Mouse (Mus musculus) forebrain, embryonic 13.5 days (tissue): ENCODE measurements around the gene Hbb-y. TPM values are rescaled to one million over a fixed set of nuclear protein-coding genes. Genes with fewer than 3 reads are reported as not detected.
"Not testable (repeated sequence)": the region's sequence is repeated elsewhere in the genome, so short reads cannot be mapped to it uniquely, and the experiment has no call there.

ENCODE experiments used
- ATAC-seq: fragments of 200-750 bp; cut with Nextera tagmentation; 2 replicates; pipeline ENCODE4 v1.8.0; 2017
- H3K27ac ChIP-seq: fragments of 300-500 bp; sonication (generic); 2 replicates; pipeline ENCODE4 v1.5.1; 2015; ENCODE audit warnings: inconsistent platforms, mild to moderate bottlenecking, moderate library complexity
- H3K27me3 ChIP-seq: fragments of 300-500 bp; sonication (generic); 2 replicates; pipeline ENCODE4 v1.6.1; 2015; ENCODE audit warnings: mild to moderate bottlenecking, inconsistent platforms
- H3K36me3 ChIP-seq: fragments of 300-500 bp; sonication (generic); 2 replicates; pipeline ENCODE4 v1.6.1; 2015; ENCODE audit warnings: mild to moderate bottlenecking, inconsistent platforms; ENCODE audit not compliant: poor library complexity, severe bottlenecking
- H3K4me1 ChIP-seq: fragments of 300-500 bp; sonication (generic); 2 replicates; pipeline ENCODE4 v1.6.1; 2015; ENCODE audit warnings: inconsistent platforms
- H3K4me2 ChIP-seq: fragments of 300-500 bp; sonication (generic); 2 replicates; pipeline ENCODE4 v1.6.1; 2015; ENCODE audit warnings: inconsistent platforms, mild to moderate bottlenecking, moderate library complexity
- H3K4me3 ChIP-seq: fragments of 300-500 bp; sonication (generic); 2 replicates; pipeline ENCODE4 v1.5.1; 2015; ENCODE audit warnings: mild to moderate bottlenecking, inconsistent platforms
- H3K9ac ChIP-seq: fragments of 300-500 bp; sonication (generic); 2 replicates; pipeline ENCODE4 v1.6.1; 2015; ENCODE audit warnings: mild to moderate bottlenecking, inconsistent platforms
- H3K9me3 ChIP-seq: fragments of 300-500 bp; sonication (generic); replicated peaks from 2 replicates; pipeline ENCODE4 v1.6.1; 2016; ENCODE audit warnings: inconsistent platforms
- WGBS: fragments of 180-500 bp; shearing (Covaris S2); methylation state at CpG from one replicate; pipeline ENCODE4 v1.1.7; 2015; 5-methylcytosine and 5-hydroxymethylcytosine counted together
- polyA plus RNA-seq: library from polyadenylated mRNA; unstranded; fragments of >200 nt; fragmentation: Nextera tagmentation; extraction: Ambion mirVana; gene quantifications from 2 replicates; pipeline ENCODE4 v1.2.1, GENCODE M21; 2015

Gene Hbb-y
- polyA plus RNA-seq, 1 experiment from 2014 or later = 3,762 TPM

GRCm38 (mm10) chr7:103843034-103843433 lies 10.0 kb downstream of the Hbb-y start, which contains the start of gene Hbb-bh1:
Gene Hbb-bh1 (minus strand): TSS chr7:103843164.
- H3K4me3 ChIP-seq = no peak within 1 kb of the TSS
- 93% methylated on average over 2 of the region's 2 CpGs for WGBS
- H3K36me3 ChIP-seq = no peaks in the 10 kb centered on the region
- no peak within 1 kb of the TSS for H3K4me2 ChIP-seq
- H3K27me3 ChIP-seq = no peaks in the 10 kb centered on the region
- no peak within 1 kb of the TSS for H3K27ac ChIP-seq
- no peak for ATAC-seq
- H3K9me3 ChIP-seq = no peaks in the 10 kb centered on the region
- H3K9ac ChIP-seq = no peak within 1 kb of the TSS
- no peaks in the 10 kb centered on the region for H3K4me1 ChIP-seq

DNA sequence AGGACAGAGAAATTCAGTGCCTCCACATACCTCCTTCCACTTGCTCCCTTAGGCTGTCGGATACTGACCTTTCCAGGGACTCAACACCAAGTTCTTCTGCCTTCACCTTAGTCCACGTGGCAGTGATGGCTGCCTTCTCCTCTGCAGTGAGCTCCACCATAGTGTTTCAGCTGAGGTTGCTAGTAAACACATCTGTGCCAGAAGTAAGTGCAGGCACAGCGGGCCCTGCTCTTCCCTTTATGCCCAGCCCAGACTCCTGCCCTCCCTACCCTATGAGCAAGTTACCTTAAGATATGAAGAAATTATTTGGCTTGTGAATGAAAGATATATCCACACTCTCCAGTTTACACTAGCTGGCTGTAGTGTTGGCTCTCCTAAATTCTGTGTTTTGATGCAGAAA lies 12.7 kb downstream of the Hbb-y start, which contains the start of gene Hbb-bh2:
TSS of gene Hbb-bh2 (minus strand) at position 253 of the 400 bp plus-strand sequence.
- H3K9ac ChIP-seq = no peak within 1 kb of the TSS
- ATAC-seq = no peak
- no peaks in the 10 kb centered on the region for H3K4me1 ChIP-seq
- no peaks in the 10 kb centered on the region for H3K27me3 ChIP-seq
- H3K36me3 ChIP-seq = no peaks in the 10 kb centered on the region
- 74% methylated on average over 3 of the region's 3 CpGs for WGBS
- H3K4me3 ChIP-seq = no peak within 1 kb of the TSS
- no peaks in the 10 kb centered on the region for H3K9me3 ChIP-seq
- H3K27ac ChIP-seq = no peak within 1 kb of the TSS
- H3K4me2 ChIP-seq = no peak within 1 kb of the TSS

- H3K4me3 ChIP-seq = no peak within 1 kb of the TSS
- WGBS = 97% methylated on average over 4 of the region's 4 CpGs
- H3K4me1 ChIP-seq = no peaks in the 10 kb centered on the region
- no peaks in the 10 kb centered on the region for H3K27me3 ChIP-seq
- no peak for ATAC-seq
- no peak within 1 kb of the TSS for H3K27ac ChIP-seq
- H3K9ac ChIP-seq = no peak within 1 kb of the TSS
- H3K4me2 ChIP-seq = no peak within 1 kb of the TSS
- H3K9me3 ChIP-seq = no peaks in the 10 kb centered on the region
- no peaks in the 10 kb centered on the region for H3K36me3 ChIP-seq
These were observed 25.2 kb downstream of the Hbb-y start, which contains the start of gene Hbb-bs for GRCm38 (mm10) chr7:103827808-103828207. Gene Hbb-bs (minus strand): TSS chr7:103828096.

DNA sequence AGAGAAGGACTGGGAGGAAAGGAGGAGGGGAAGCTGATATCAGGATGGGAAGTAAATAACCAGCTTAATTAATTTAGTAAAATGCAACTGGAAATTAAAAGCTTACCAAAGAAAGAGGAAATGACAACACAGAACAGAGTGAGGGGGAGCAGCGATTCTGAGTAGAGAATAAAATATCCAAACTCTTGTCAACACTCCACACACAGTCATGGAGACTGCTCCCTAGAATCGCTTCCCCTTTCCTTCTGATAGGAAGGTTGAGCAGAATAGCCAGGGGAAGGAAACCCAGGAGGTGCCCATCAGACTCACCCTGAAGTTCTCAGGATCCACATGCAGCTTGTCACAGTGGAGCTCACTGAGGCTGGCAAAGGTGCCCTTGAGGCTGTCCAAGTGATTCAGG lies 25.9 kb downstream of the Hbb-y start:
- H3K4me1 ChIP-seq, H3K36me3 ChIP-seq, H3K4me2 ChIP-seq, H3K27me3 ChIP-seq, H3K27ac ChIP-seq, H3K4me3 ChIP-seq, H3K9me3 ChIP-seq, H3K9ac ChIP-seq, ATAC-seq: not testable (repeated sequence)
- WGBS = no CpG with 5 or more reads among the region's 2 CpGs

GRCm38 (mm10) chr7:103826255-103826887 lies 26.6 kb downstream of the Hbb-y start:
- H3K36me3 ChIP-seq = no peaks in the 10 kb centered on the region
- WGBS = 66% methylated on average over 3 of the region's 3 CpGs

DNA sequence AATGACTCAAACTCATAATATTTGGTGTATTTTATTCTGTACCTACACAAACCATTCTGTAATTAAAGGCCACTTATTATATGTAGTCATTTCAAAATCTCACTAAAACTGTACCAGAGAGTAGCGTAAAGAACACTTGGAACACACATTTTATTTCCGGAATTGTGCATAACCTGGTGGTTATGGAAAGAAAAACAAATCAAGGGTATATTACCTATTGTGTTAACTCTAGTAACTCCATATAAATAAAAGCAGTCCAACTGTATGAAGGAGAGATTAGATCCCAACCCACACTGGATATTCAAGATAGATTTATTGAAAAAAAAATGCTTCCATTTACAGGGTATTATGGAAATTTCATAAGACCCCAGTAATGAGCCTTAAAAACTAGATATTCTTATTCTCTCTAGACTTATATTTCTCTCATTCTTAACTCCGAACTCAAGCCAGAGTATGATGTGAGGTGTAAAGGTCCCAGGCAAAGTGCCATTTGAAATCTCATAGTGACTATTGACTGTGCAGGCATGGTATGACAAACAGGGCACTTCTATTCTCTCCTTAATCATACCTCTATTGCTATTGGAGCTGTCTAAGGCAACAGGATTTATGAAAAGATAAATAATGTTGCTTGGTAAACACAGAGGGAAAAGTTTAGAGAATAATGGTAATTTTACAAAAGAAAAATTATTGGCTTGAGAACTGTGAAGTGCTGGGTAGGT lies 27.3 kb downstream of the Hbb-y start:
- H3K9me3 ChIP-seq = no peaks in the 10 kb centered on the region
- no peak overlapping the region for H3K4me3 ChIP-seq
- no peak overlapping the region for H3K9ac ChIP-seq
- ATAC-seq = no peak
- WGBS = 92% methylated on average over 3 of the region's 3 CpGs
- no peaks in the 10 kb centered on the region for H3K4me1 ChIP-seq
- H3K27me3 ChIP-seq = no peaks in the 10 kb centered on the region
- no peak overlapping the region for H3K27ac ChIP-seq
- no peaks in the 10 kb centered on the region for H3K36me3 ChIP-seq
- H3K4me2 ChIP-seq = no peak overlapping the region

More at GRCm38 (mm10) chr7:103826255-103826887, 26.6 kb downstream of the Hbb-y start:
- Histone ChIP-seq H3K9ac (no peak overlapping the region), H3K9me3 (no peaks in the 10 kb centered on the region), H3K4me1 (no peaks in the 10 kb centered on the region), H3K27ac (no peak overlapping the region), H3K4me3 (no peak overlapping the region), H3K27me3 (no peaks in the 10 kb centered on the region), H3K4me2 (no peak overlapping the region)
- no peak for ATAC-seq

- Histone ChIP-seq H3K4me3 (no peak overlapping the region), H3K27ac (no peak overlapping the region), H3K27me3 (no peaks in the 10 kb centered on the region), H3K4me1 (no peaks in the 10 kb centered on the region), H3K9me3 (no peaks in the 10 kb centered on the region), H3K36me3 (no peaks in the 10 kb centered on the region), H3K9ac (no peak overlapping the region), H3K4me2 (no peak overlapping the region)
- ATAC-seq = no peak
- WGBS = 86% methylated on average over 2 of the region's 2 CpGs
These were observed 28.4 kb downstream of the Hbb-y start for GRCm38 (mm10) chr7:103824597-103824996.

GRCm38 (mm10) chr7:103815085-103815484 lies 37.9 kb downstream of the Hbb-y start:
- WGBS = 80% methylated on average over 1 of the region's 2 CpGs
- ATAC-seq = not testable (repeated sequence)

GRCm38 (mm10) chr7:103813766-103814165 lies 39.2 kb downstream of the Hbb-y start, which contains the start of gene Hbb-bt:
Gene Hbb-bt (minus strand): TSS chr7:103813996.
- Histone ChIP-seq H3K4me1 (no peaks in the 10 kb centered on the region), H3K27me3 (no peaks in the 10 kb centered on the region), H3K27ac (no peak within 1 kb of the TSS), H3K36me3 (no peaks in the 10 kb centered on the region), H3K9ac (no peak within 1 kb of the TSS), H3K9me3 (no peaks in the 10 kb centered on the region), H3K4me3 (no peak within 1 kb of the TSS), H3K4me2 (no peak within 1 kb of the TSS)
- WGBS = 91% methylated on average over 3 of the region's 3 CpGs
- ATAC-seq = no peak

More at GRCm38 (mm10) chr7:103815085-103815484, 37.9 kb downstream of the Hbb-y start:
- not testable (repeated sequence) for H3K4me3 ChIP-seq, H3K4me1 ChIP-seq, H3K27me3 ChIP-seq, H3K36me3 ChIP-seq, H3K9ac ChIP-seq, H3K27ac ChIP-seq, H3K9me3 ChIP-seq, H3K4me2 ChIP-seq

- not testable (repeated sequence) for ATAC-seq
These were observed 39.9 kb downstream of the Hbb-y start for GRCm38 (mm10) chr7:103813152-103813551.

DNA sequence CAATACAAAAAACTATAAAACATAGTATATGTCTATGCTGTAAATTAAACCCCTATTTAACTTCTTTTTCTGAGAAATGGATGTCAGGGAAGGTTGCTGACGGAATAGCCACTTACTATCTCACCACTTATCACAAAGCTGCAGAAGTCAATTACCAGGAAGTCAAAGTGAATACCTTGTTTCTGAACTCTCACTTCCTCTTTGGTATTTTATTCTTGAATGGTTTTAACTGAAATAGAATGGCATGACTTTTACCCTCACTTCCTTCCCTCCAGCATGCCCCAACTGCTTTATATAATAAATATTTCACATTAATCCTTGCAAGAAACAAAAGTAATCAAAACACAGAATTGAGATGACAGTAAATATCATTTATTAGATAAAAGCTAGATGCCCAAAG lies 40.8 kb downstream of the Hbb-y start:
- no peaks in the 10 kb centered on the region for H3K27me3 ChIP-seq
- H3K27ac ChIP-seq = no peak overlapping the region
- H3K4me3 ChIP-seq = no peak overlapping the region
- WGBS = 86% methylated on average over 1 of the region's 1 CpGs
- H3K9me3 ChIP-seq = no peaks in the 10 kb centered on the region
- H3K4me2 ChIP-seq = no peak overlapping the region
- H3K36me3 ChIP-seq = no peaks in the 10 kb centered on the region
- ATAC-seq = no peak
- H3K4me1 ChIP-seq = no peaks in the 10 kb centered on the region
- no peak overlapping the region for H3K9ac ChIP-seq

More at GRCm38 (mm10) chr7:103813152-103813551, 39.9 kb downstream of the Hbb-y start:
- H3K4me2 ChIP-seq, H3K9me3 ChIP-seq, H3K9ac ChIP-seq, H3K27me3 ChIP-seq, H3K4me1 ChIP-seq, H3K36me3 ChIP-seq, H3K4me3 ChIP-seq, H3K27ac ChIP-seq: not testable (repeated sequence)
- no CpG with 5 or more reads among the region's 3 CpGs for WGBS

GRCm38 (mm10) chr7:103811223-103811845 lies 41.7 kb downstream of the Hbb-y start:
- no peak overlapping the region for H3K4me2 ChIP-seq
- H3K9ac ChIP-seq = no peak overlapping the region
- no peak overlapping the region for H3K27ac ChIP-seq
- no peak for ATAC-seq
- H3K9me3 ChIP-seq = no peaks in the 10 kb centered on the region
- no peaks in the 10 kb centered on the region for H3K4me1 ChIP-seq
- no peak overlapping the region for H3K4me3 ChIP-seq
- 80% methylated on average over 1 of the region's 1 CpGs for WGBS
- no peaks in the 10 kb centered on the region for H3K27me3 ChIP-seq
- H3K36me3 ChIP-seq = no peaks in the 10 kb centered on the region
